In genomic region chr8:121079201-121079600, GRCm38 (mm10) we compare ENCODE assay signal across 22 mouse cellular contexts. TPM values are rescaled to one million over a fixed set of nuclear protein-coding genes. Genes with fewer than 3 reads are reported as not detected.
DNase-seq lines count a peak whose midpoint lies in the region; ATAC-seq and TF ChIP-seq lines count a peak whose summit lies in the region.
"Had no signal": no experiment of that assay in that cellular context is flagged by ENCODE, and none has a peak within 500 bp of the region (broad histone marks: within the 10 kb centered on the region; RNA-seq: fewer than 3 reads in every experiment).

No protein-coding gene starts in this region.

- TF ChIP-seq POLR2A in small intestine, adult 2 months (IDR thresholded peaks at IDR 0.05; ENCODE audit: low read depth, low read length) = no peak

- H3K27me3 ChIP-seq in lung, embryonic 14.5 days (ENCODE audit: insufficient read depth, low read length) = peaks cover 80% of the 10 kb centered on the region
- peaks cover 57% of the 10 kb centered on the region for H3K27me3 ChIP-seq in small intestine, adult 2 months (ENCODE audit: control insufficient read depth, insufficient read depth, low read length)

- H3K9me3 ChIP-seq in lung, embryonic 14.5 days (ENCODE audit: low read depth, low read length) = no peaks in the 10 kb centered on the region
- H3K9me3 ChIP-seq: embryonic facial prominence, embryonic 15.5 days; limb, embryonic 12.5 days; liver, embryonic 13.5 days had no signal

- peak overlapping the region; percentile 84 for H3K4me2 ChIP-seq in lung, embryonic 14.5 days
- H3K4me2 ChIP-seq: embryonic facial prominence, embryonic 15.5 days; heart, embryonic 11.5 days; limb, embryonic 12.5 days; liver, embryonic 13.5 days had no signal

- H3K9ac ChIP-seq in lung, embryonic 14.5 days = peak overlapping the region; percentile 87
- H3K9ac ChIP-seq: embryonic facial prominence, embryonic 15.5 days; limb, embryonic 12.5 days; liver, embryonic 13.5 days had no signal

- TF ChIP-seq CTCF in lung, embryonic 14.5 days (IDR thresholded peaks at IDR 0.05; ENCODE audit: low read depth) = no peak
- TF ChIP-seq CTCF in small intestine, adult 2 months (IDR thresholded peaks at IDR 0.05; ENCODE audit: extremely low read depth, insufficient read length, insufficient replicate concordance, low read depth, low read length) = no peak

- peak overlapping the region; percentile 76 for H3K4me3 ChIP-seq in lung, embryonic 14.5 days (ENCODE audit: low read depth, low read length)
- H3K4me3 ChIP-seq in small intestine, adult 2 months (ENCODE audit: low read depth, low read length) = no peak overlapping the region
- H3K4me3 ChIP-seq: embryonic facial prominence, embryonic 15.5 days; layer of hippocampus, adult 2 months; limb, embryonic 12.5 days; liver, embryonic 13.5 days had no signal

- WGBS in lung, embryonic 14.5 days = 18% methylated on average over 7 of the region's 7 CpGs
- 8% methylated on average over 7 of the region's 7 CpGs for WGBS in small intestine, adult 2 months

- peaks cover 18% of the 10 kb centered on the region for H3K36me3 ChIP-seq in lung, embryonic 14.5 days (ENCODE audit: insufficient read depth)
- H3K36me3 ChIP-seq in small intestine, adult 2 months (ENCODE audit: control insufficient read depth, insufficient read depth, low read length) = no peaks in the 10 kb centered on the region
- H3K36me3 ChIP-seq: embryonic facial prominence, embryonic 15.5 days; limb, embryonic 12.5 days; liver, embryonic 13.5 days had no signal

- no peak overlapping the region; the same call in 1 of the 2 replicates for H3K27ac ChIP-seq in lung, embryonic 14.5 days (ENCODE audit: low read depth)
- peak overlapping the region; percentile 88 for H3K27ac ChIP-seq in small intestine, adult 2 months (ENCODE audit: insufficient read depth, low read depth, low read length)
- H3K27ac ChIP-seq: embryonic facial prominence, embryonic 15.5 days; hindbrain, postnatal 0 days; layer of hippocampus, adult 2 months; limb, embryonic 12.5 days; liver, embryonic 13.5 days; macrophage had no signal

- no peak for ATAC-seq in lung, embryonic 14.5 days (ENCODE audit: insufficient read depth)
- ATAC-seq: forebrain, embryonic 16.5 days; hindbrain, postnatal 0 days had no signal

- peaks cover 3% of the 10 kb centered on the region; the same call in 1 of the 2 replicates for H3K4me1 ChIP-seq in lung, embryonic 14.5 days (ENCODE audit: insufficient read depth)
- H3K4me1 ChIP-seq in small intestine, adult 2 months (ENCODE audit: control insufficient read depth, insufficient read depth, insufficient read length, low read length) = peaks cover 3% of the 10 kb centered on the region; the same call in 1 of the 2 replicates

- DNase-seq in lung, embryonic 14.5 days = peak; percentile 71
- no peak for DNase-seq in lung, adult 18-20 months
- DNase-seq in retina, embryonic 14.5 days (ENCODE audit: low spot score) = peak; percentile 21
- DNase-seq in retina, postnatal 1 day = no peak
- no peak for DNase-seq in kidney, postnatal 10 days
- DNase-seq in natural killer cell, adult 2 months (ENCODE audit: low spot score in 2 of 2) = no peak
- DNase-seq: adrenal gland, postnatal 36 days; cerebellum, adult 9-10 months; gastrocnemius, postnatal 14 days; heart, adult 11 months; kidney, adult 8-10 months; kidney, postnatal 14 days; liver, embryonic 13.5 days; thymus, postnatal 14 days had no signal

RNA-seq across cellular contexts. Expression of gene Foxf1, which starts 5.0 kb away (rescaled TPM):
- 167 and 180 TPM in 2 replicates for polyA plus RNA-seq in lung, embryonic 14.5 days (2014; fragmentation: Nextera tagmentation; extraction: Ambion mirVana)
- polyA plus RNA-seq in small intestine, adult 2 months (2012; rRNA removed) = 28.2 and 49.6 TPM in 2 replicates

RNA-seq across cellular contexts. Expression of gene Mthfsd, which starts 29.0 kb away (rescaled TPM):
- polyA plus RNA-seq in lung, embryonic 14.5 days (2014; fragmentation: Nextera tagmentation; extraction: Ambion mirVana) = 57.6 and 63.1 TPM in 2 replicates
- 22.6 and 23.4 TPM in 2 replicates for polyA plus RNA-seq in small intestine, adult 2 months (2012; rRNA removed)

RNA-seq across cellular contexts. Expression of gene Foxc2, which starts 36.8 kb away (rescaled TPM):
- 1.1 and 1.9 TPM in 2 replicates for polyA plus RNA-seq in lung, embryonic 14.5 days (2014; fragmentation: Nextera tagmentation; extraction: Ambion mirVana)
- 0.53 and 0.63 TPM in 2 replicates for polyA plus RNA-seq in small intestine, adult 2 months (2012; rRNA removed)
- polyA plus RNA-seq: macrophage had no signal

RNA-seq across cellular contexts. Expression of gene Foxl1, which starts 48.5 kb away (rescaled TPM):
- polyA plus RNA-seq in lung, embryonic 14.5 days (2014; fragmentation: Nextera tagmentation; extraction: Ambion mirVana) = 6.8 and 7.9 TPM in 2 replicates
- 3.0 and 7.9 TPM in 2 replicates for polyA plus RNA-seq in small intestine, adult 2 months (2012; rRNA removed)
- polyA plus RNA-seq: macrophage had no signal

Comparison
In these comparisons a context has a peak if more than half of its experiments do, and no peak if none do; other contexts are left out.
1. DNase-seq: peak in lung, embryonic 14.5 days (single experiment) and retina, embryonic 14.5 days (single experiment); none in lung, adult 18-20 months (0 of 2), retina, postnatal 1 day (single experiment), kidney, postnatal 10 days (single experiment) and natural killer cell, adult 2 months (0 of 2).